ENCODE assay signal across 19 mouse cellular contexts in genomic region chr9:87347008-87347407, GRCm38 (mm10).
"Had no signal": no experiment of that assay in that cellular context is flagged by ENCODE, and none has a peak within 500 bp of the region (broad histone marks: within the 10 kb centered on the region; RNA-seq: fewer than 3 reads in every experiment).

No protein-coding gene starts in this region.

- H3K36me3 ChIP-seq: limb, embryonic 12.5 days; limb, embryonic 15.5 days; midbrain, embryonic 12.5 days had no signal

- H3K4me1 ChIP-seq: limb, embryonic 12.5 days; limb, embryonic 15.5 days; midbrain, embryonic 12.5 days had no signal

- H3K27ac ChIP-seq: left cerebral cortex, adult 2 months; limb, embryonic 12.5 days; limb, embryonic 15.5 days; liver, embryonic 14.5 days; macrophage; midbrain, embryonic 12.5 days; stomach, postnatal 0 days had no signal

- H3K4me3 ChIP-seq: left cerebral cortex, adult 2 months; limb, embryonic 12.5 days; limb, embryonic 15.5 days; midbrain, embryonic 12.5 days had no signal

- ATAC-seq: liver, postnatal 0 days; lung, postnatal 0 days; midbrain, embryonic 16.5 days had no signal

- DNase-seq: kidney, adult 9 months; kidney, postnatal 14 days; kidney, postnatal 4 days; liver, postnatal 0 days; lung, embryonic 14.5 days; right cerebral cortex, postnatal 4 days; thymus, adult 2 months; thymus, postnatal 14 days; thymus, postnatal 4 days had no signal

- H3K4me2 ChIP-seq: limb, embryonic 12.5 days; limb, embryonic 15.5 days; liver, embryonic 11.5 days; lung, embryonic 14.5 days; midbrain, embryonic 12.5 days had no signal

- H3K9me3 ChIP-seq: limb, embryonic 12.5 days; limb, embryonic 15.5 days; midbrain, embryonic 12.5 days had no signal

- H3K9ac ChIP-seq: limb, embryonic 12.5 days; limb, embryonic 15.5 days; liver, embryonic 14.5 days; liver, postnatal 0 days; lung, embryonic 14.5 days; midbrain, embryonic 12.5 days had no signal

- H3K27me3 ChIP-seq: limb, embryonic 15.5 days; midbrain, embryonic 12.5 days had no signal
